Mouse (Mus musculus) liver, embryonic 14.5 days (tissue): Measurements from ENCODE around the gene Lexm.

ENCODE experiments used
- CTCF ChIP-seq: IDR thresholded peaks from 2 replicates; pipeline ENCODE4 v1.5.1; 2016; ENCODE audit warnings: antibody characterized with exemption, low read depth, control low read depth
- EP300 ChIP-seq: IDR thresholded peaks from 2 replicates; pipeline ENCODE4 v1.6.1; 2016; ENCODE audit warnings: antibody characterized with exemption, low read depth

GRCm38 (mm10) chr4:106597055-106597454 lies 20.0 kb downstream of the Lexm start:
- TF ChIP-seq CTCF = no peak
- TF ChIP-seq EP300 = no peak
